Mouse (Mus musculus): ENCODE measurements around the gene Olfr357. TPM values are rescaled to one million over a fixed set of nuclear protein-coding genes. Genes with fewer than 3 reads are reported as not detected.

The Olfr357 gene
- not detected in 2 replicates for polyA plus RNA-seq (2014; fragmentation: Nextera tagmentation; extraction: Ambion mirVana)

DNA sequence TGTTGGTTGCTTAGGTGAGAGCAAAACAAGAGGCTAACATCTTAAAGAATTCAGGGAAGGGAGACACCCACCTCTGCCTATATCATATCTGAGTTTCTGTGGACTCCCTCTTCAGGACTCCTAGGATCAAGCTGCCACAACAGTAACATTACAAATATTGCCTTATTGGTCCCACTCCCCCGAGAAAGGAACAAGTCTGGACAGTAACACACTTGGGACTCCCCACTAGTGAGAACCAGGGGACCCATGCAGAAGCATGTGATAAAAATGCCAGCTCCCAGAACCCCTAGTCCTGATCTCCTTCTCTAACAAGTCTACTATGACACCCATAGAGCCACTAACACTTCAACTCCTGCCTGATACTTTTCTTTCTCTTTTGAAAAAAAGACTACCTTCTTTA, at the start of gene Olfr357:
Olfr357 (plus strand) TSS at position 301 of the 400 bp plus-strand sequence.
- DNase-seq, result no peak
- no peaks in the 10 kb centered on the region for H3K4me1 ChIP-seq (ENCODE audit: control insufficient read depth, insufficient read depth, low read length)
- no peak within 1 kb of the TSS for H3K4me3 ChIP-seq (replicated peaks; ENCODE audit: low read depth, low read length)
- no peak within 1 kb of the TSS for H3K27ac ChIP-seq (replicated peaks; ENCODE audit: low read depth, low read length)
- no peaks in the 10 kb centered on the region for H3K36me3 ChIP-seq (ENCODE audit: control insufficient read depth, insufficient read depth, low read length)
- ATAC-seq (ENCODE audit: low FRiP score, low TSS enrichment), result no peak
- H3K4me2 ChIP-seq (ENCODE audit: low read length), result no peak within 1 kb of the TSS
- no peaks in the 10 kb centered on the region for H3K27me3 ChIP-seq (ENCODE audit: control insufficient read depth, insufficient read depth, low read length)
- WGBS, result 60% methylated on average over 1 of the region's 1 CpGs
- H3K9me3 ChIP-seq (ENCODE audit: control insufficient read depth, low read length), result peaks cover 9% of the 10 kb centered on the region; the same call in 1 of the 2 replicates
- no peak within 1 kb of the TSS for H3K9ac ChIP-seq (replicated peaks; ENCODE audit: low read length)

- DNase-seq (no peak), ATAC-seq (ENCODE audit: low FRiP score, low TSS enrichment) (no peak)
- Histone ChIP-seq H3K4me3 (replicated peaks; ENCODE audit: low read depth, low read length) (no peak overlapping the region), H3K4me1 (ENCODE audit: control insufficient read depth, insufficient read depth, low read length) (no peaks in the 10 kb centered on the region), H3K9me3 (ENCODE audit: control insufficient read depth, low read length) (0 out of 2 replicates have a peak, but pooled peaks cover 6% of the 10 kb centered on the region), H3K27me3 (ENCODE audit: control insufficient read depth, insufficient read depth, low read length) (no peaks in the 10 kb centered on the region), H3K4me2 (ENCODE audit: low read length) (no peak overlapping the region), H3K9ac (replicated peaks; ENCODE audit: low read length) (no peak overlapping the region), H3K27ac (replicated peaks; ENCODE audit: low read depth, low read length) (no peak overlapping the region), H3K36me3 (ENCODE audit: control insufficient read depth, insufficient read depth, low read length) (no peaks in the 10 kb centered on the region)
- WGBS, result 88% methylated on average over 1 of the region's 1 CpGs
Measured at GRCm38 (mm10) chr2:36997030-36997429, 3.4 kb downstream of the Olfr357 start.

DNA sequence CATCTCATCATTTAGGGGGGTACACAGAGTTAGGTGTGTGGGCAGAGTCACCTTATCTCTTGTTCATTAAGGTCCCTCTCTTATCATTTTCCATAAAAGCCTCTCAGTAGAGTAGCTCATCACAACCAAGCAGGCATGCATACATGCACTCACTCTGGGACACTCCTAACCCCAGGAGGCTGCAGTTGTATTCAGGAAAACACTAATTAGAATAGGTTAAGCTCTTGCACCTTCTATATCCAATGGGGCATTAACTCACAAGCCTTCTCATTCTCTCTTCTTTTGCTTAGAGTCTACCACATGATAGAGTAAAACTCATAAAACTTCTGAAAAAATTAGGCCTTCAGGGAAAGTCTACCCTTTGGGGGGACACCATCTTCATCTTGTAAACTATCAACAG, 15.6 kb downstream of the Olfr357 start, which contains the start of gene Olfr358:
Olfr358 (minus strand) TSS at position 101 of the 400 bp plus-strand sequence.
- DNase-seq (no peak), ATAC-seq (ENCODE audit: low FRiP score, low TSS enrichment) (no peak)
- H3K27me3 ChIP-seq (ENCODE audit: control insufficient read depth, insufficient read depth, low read length), result no peaks in the 10 kb centered on the region
- no peak within 1 kb of the TSS for H3K4me3 ChIP-seq (replicated peaks; ENCODE audit: low read depth, low read length)
- peaks cover 7% of the 10 kb centered on the region; the same call in 1 of the 2 replicates for H3K9me3 ChIP-seq (ENCODE audit: control insufficient read depth, low read length)
- no peak within 1 kb of the TSS for H3K9ac ChIP-seq (replicated peaks; ENCODE audit: low read length)
- H3K27ac ChIP-seq (replicated peaks; ENCODE audit: low read depth, low read length), result no peak within 1 kb of the TSS
- no peaks in the 10 kb centered on the region for H3K36me3 ChIP-seq (ENCODE audit: control insufficient read depth, insufficient read depth, low read length)
- H3K4me2 ChIP-seq (ENCODE audit: low read length), result no peak within 1 kb of the TSS
- H3K4me1 ChIP-seq (ENCODE audit: control insufficient read depth, insufficient read depth, low read length), result no peaks in the 10 kb centered on the region

Other genes with a start within 250 kb of the Olfr357 start
- not detected in 2 replicates for gene Olfr348, start 209.6 kb upstream of the Olfr357 start, polyA plus RNA-seq (2014; fragmentation: Nextera tagmentation; extraction: Ambion mirVana)
- not detected in 2 replicates for gene Olfr50, start 203.3 kb upstream of the Olfr357 start, polyA plus RNA-seq (2014; fragmentation: Nextera tagmentation; extraction: Ambion mirVana)
- not detected in 2 replicates for gene Olfr3, start 176.8 kb upstream of the Olfr357 start, polyA plus RNA-seq (2014; fragmentation: Nextera tagmentation; extraction: Ambion mirVana)
- not detected in 2 replicates for gene Olfr350, start 147.5 kb upstream of the Olfr357 start, polyA plus RNA-seq (2014; fragmentation: Nextera tagmentation; extraction: Ambion mirVana)
- gene Olfr351, start 131.2 kb upstream of the Olfr357 start, polyA plus RNA-seq (2014; fragmentation: Nextera tagmentation; extraction: Ambion mirVana), result not detected in 2 replicates
- gene Olfr352, start 125.4 kb upstream of the Olfr357 start, polyA plus RNA-seq (2014; fragmentation: Nextera tagmentation; extraction: Ambion mirVana), result not detected in 2 replicates
- not detected in 2 replicates for gene Olfr353, start 100.9 kb upstream of the Olfr357 start, polyA plus RNA-seq (2014; fragmentation: Nextera tagmentation; extraction: Ambion mirVana)
- gene Olfr354, start 88.1 kb upstream of the Olfr357 start, polyA plus RNA-seq (2014; fragmentation: Nextera tagmentation; extraction: Ambion mirVana), result not detected in 2 replicates
- not detected in 2 replicates for gene Olfr355, start 64.9 kb upstream of the Olfr357 start, polyA plus RNA-seq (2014; fragmentation: Nextera tagmentation; extraction: Ambion mirVana)
- gene Olfr356, start 56.7 kb upstream of the Olfr357 start, polyA plus RNA-seq (2014; fragmentation: Nextera tagmentation; extraction: Ambion mirVana), result not detected in 2 replicates
- not detected in 2 replicates for gene Olfr358, start 15.5 kb downstream of the Olfr357 start, polyA plus RNA-seq (2014; fragmentation: Nextera tagmentation; extraction: Ambion mirVana)
- gene Olfr360, start 71.9 kb downstream of the Olfr357 start, polyA plus RNA-seq (2014; fragmentation: Nextera tagmentation; extraction: Ambion mirVana), result not detected in 2 replicates
- gene Olfr361, start 95.5 kb downstream of the Olfr357 start, polyA plus RNA-seq (2014; fragmentation: Nextera tagmentation; extraction: Ambion mirVana), result not detected in 2 replicates
- not detected in 2 replicates for gene Olfr362, start 124.1 kb downstream of the Olfr357 start, polyA plus RNA-seq (2014; fragmentation: Nextera tagmentation; extraction: Ambion mirVana)
- not detected in 2 replicates for gene Olfr364-ps1, start 145.5 kb downstream of the Olfr357 start, polyA plus RNA-seq (2014; fragmentation: Nextera tagmentation; extraction: Ambion mirVana)
- gene Olfr365, start 194.4 kb downstream of the Olfr357 start, polyA plus RNA-seq (2014; fragmentation: Nextera tagmentation; extraction: Ambion mirVana), result not detected in 2 replicates
- gene Olfr366, start 217.7 kb downstream of the Olfr357 start, polyA plus RNA-seq (2014; fragmentation: Nextera tagmentation; extraction: Ambion mirVana), result not detected in 2 replicates